Mouse (Mus musculus) adrenal gland, postnatal 25 days (tissue): ENCODE results near the gene Ccr7. TPM values are rescaled to one million over a fixed set of nuclear protein-coding genes. Genes with fewer than 3 reads are reported as not detected.

Experiments
- DNase-seq: peaks from one replicate; pipeline ENCODE4 v3.0.0; 2021; ENCODE audit warnings: mixed read lengths
- long read RNA-seq: library from polyadenylated mRNA; stranded (forward); transcript quantifications from one replicate; pipeline ENCODE4 v2.0.0, GENCODE M21; 2021
- total RNA-seq: library from RNA; stranded (reverse); gene quantifications from 2 replicates; pipeline ENCODE4 v1.2.3, GENCODE M21; 2021

The Ccr7 gene
- 0.21 TPM in 1 of 2 replicates, not detected in the other for total RNA-seq
- long read RNA-seq: 0 reads

- no peak for DNase-seq
Observed at GRCm38 (mm10) chr11:99154987-99155641, at the start of gene Ccr7. TSS of gene Ccr7 (minus strand) at chr11:99155077.

- peak; percentile 42 for DNase-seq
Observed at GRCm38 (mm10) chr11:99189154-99189582, 34.3 kb upstream of the Ccr7 start.

- no peak for DNase-seq
Observed at GRCm38 (mm10) chr11:99187348-99187747, 32.5 kb upstream of the Ccr7 start.

- no peak for DNase-seq
Observed at GRCm38 (mm10) chr11:99186836-99187235, 32.0 kb upstream of the Ccr7 start.

- no peak for DNase-seq
Observed at GRCm38 (mm10) chr11:99182575-99182974, 27.7 kb upstream of the Ccr7 start.

GRCm38 (mm10) chr11:99180071-99180470 lies 25.2 kb upstream of the Ccr7 start:
- DNase-seq: no peak

- no peak for DNase-seq
Observed at GRCm38 (mm10) chr11:99177925-99178198, 23.0 kb upstream of the Ccr7 start.

- DNase-seq: no peak
Observed at GRCm38 (mm10) chr11:99177054-99177924, 22.4 kb upstream of the Ccr7 start.

GRCm38 (mm10) chr11:99172002-99172401 lies 17.1 kb upstream of the Ccr7 start:
- no peak for DNase-seq

GRCm38 (mm10) chr11:99171442-99171841 lies 16.6 kb upstream of the Ccr7 start:
- no peak for DNase-seq

GRCm38 (mm10) chr11:99170547-99171267 lies 15.8 kb upstream of the Ccr7 start:
- DNase-seq: no peak

- DNase-seq: no peak
Observed at GRCm38 (mm10) chr11:99170005-99170404, 15.1 kb upstream of the Ccr7 start.

- no peak for DNase-seq
Observed at GRCm38 (mm10) chr11:99169438-99169837, 14.6 kb upstream of the Ccr7 start.

GRCm38 (mm10) chr11:99168030-99168474 lies 13.2 kb upstream of the Ccr7 start:
- DNase-seq: no peak

GRCm38 (mm10) chr11:99167576-99167975 lies 12.7 kb upstream of the Ccr7 start:
- no peak for DNase-seq

- no peak for DNase-seq
Observed at GRCm38 (mm10) chr11:99166241-99166640, 11.4 kb upstream of the Ccr7 start.

- no peak for DNase-seq
Observed at GRCm38 (mm10) chr11:99165031-99165752, 10.3 kb upstream of the Ccr7 start.

GRCm38 (mm10) chr11:99162972-99163686 lies 8.3 kb upstream of the Ccr7 start:
- no peak for DNase-seq

GRCm38 (mm10) chr11:99161648-99162047 lies 6.8 kb upstream of the Ccr7 start:
- DNase-seq: no peak

- no peak for DNase-seq
Observed at GRCm38 (mm10) chr11:99160228-99160627, 5.4 kb upstream of the Ccr7 start.

GRCm38 (mm10) chr11:99155817-99156216 lies 940 bp upstream of the Ccr7 start:
- DNase-seq: no peak
